Mouse (Mus musculus): ENCODE results near the gene Cmss1. TPM values are rescaled to one million over a fixed set of nuclear protein-coding genes. Genes with fewer than 3 reads are reported as not detected.

Gene Cmss1
- polyA plus RNA-seq, 1 experiment from 2014 or later: 50.4 TPM

DNA sequence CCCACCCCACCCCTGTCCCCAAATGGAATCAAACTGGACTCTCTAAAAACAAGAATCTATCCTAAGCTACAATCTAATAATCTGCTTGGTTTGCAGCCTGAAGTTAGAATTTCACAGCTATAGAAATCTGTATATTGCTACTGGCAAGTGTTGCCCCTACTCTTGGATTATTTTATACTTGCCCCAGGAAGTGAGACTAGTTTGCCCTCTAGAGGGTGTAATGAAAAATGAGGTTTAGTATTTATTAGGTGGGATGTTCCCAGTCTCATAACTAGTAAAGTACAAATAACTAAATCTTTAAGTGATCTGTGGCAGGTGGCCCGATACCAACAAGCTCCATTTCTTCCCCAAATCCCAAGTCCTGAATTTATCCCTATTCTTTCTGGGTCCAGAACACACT lies 29.1 kb downstream of the Cmss1 start:
- Histone ChIP-seq H3K4me2 (ENCODE audit: low read length) (no peak overlapping the region), H3K9me3 (replicated peaks; ENCODE audit: low read length) (no peaks in the 10 kb centered on the region), H3K27ac (no peak overlapping the region), H3K9ac (ENCODE audit: low read depth, low read length) (no peak overlapping the region), H3K4me1 (replicated peaks; ENCODE audit: insufficient read depth, low read length) (no peaks in the 10 kb centered on the region), H3K4me3 (replicated peaks; ENCODE audit: low read depth, low read length) (no peak overlapping the region), H3K36me3 (ENCODE audit: insufficient read depth, low read length) (no peaks in the 10 kb centered on the region), H3K27me3 (ENCODE audit: insufficient read depth, low read length) (no peaks in the 10 kb centered on the region)
- 79% methylated on average over 1 of the region's 1 CpGs for WGBS
- ATAC-seq (replicated peaks; ENCODE audit: low FRiP score, low read depth) (no peak), DNase-seq (ENCODE audit: low spot score) (peak; percentile 52)
- peak; percentile 67 for TF ChIP-seq CTCF (IDR thresholded peaks at IDR 0.05; ENCODE audit: low read depth)

DNA sequence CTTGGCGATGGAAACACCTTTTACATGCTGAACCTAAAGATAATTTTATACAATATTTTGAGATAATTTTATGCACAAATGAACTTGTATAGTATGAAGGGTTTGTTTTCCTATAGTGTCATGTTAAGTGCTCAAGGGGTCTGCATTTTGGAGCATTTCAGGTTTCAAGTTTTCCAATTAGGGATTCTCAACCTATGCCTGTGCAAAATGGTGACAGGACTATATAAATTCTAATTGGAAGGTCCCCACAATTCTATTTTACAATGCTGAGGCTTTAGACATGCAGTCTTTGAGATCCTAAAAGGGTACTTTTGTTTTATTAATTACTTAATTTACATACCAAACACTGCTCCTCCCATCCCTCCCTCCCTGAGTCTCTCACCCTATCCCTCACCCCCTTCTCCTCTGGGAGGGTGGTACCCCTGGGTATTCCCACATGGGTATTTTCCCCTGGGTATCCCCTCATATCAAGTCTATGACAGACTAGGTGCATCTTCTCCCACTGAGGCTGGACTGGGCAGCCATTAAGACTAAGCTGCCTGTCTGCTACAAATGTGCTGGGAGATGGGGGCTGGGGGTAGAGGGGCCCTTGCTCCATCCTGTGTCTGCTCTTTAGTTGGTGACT lies 30.8 kb downstream of the Cmss1 start:
- no peaks in the 10 kb centered on the region for H3K27me3 ChIP-seq (ENCODE audit: insufficient read depth, low read length)
- no peak overlapping the region for H3K4me2 ChIP-seq (ENCODE audit: low read length)
- no peak overlapping the region for H3K9ac ChIP-seq (ENCODE audit: low read depth, low read length)
- H3K4me3 ChIP-seq (replicated peaks; ENCODE audit: low read depth, low read length): no peak overlapping the region
- H3K9me3 ChIP-seq (replicated peaks; ENCODE audit: low read length): no peaks in the 10 kb centered on the region
- no peak overlapping the region for H3K27ac ChIP-seq
- WGBS: 96% methylated on average over 1 of the region's 1 CpGs
- 0 out of 2 replicates have a peak, but pooled peaks cover 3% of the 10 kb centered on the region for H3K4me1 ChIP-seq (replicated peaks; ENCODE audit: insufficient read depth, low read length)
- DNase-seq (ENCODE audit: low spot score): no peak
- no peak for TF ChIP-seq CTCF (IDR thresholded peaks at IDR 0.05; ENCODE audit: low read depth)
- H3K36me3 ChIP-seq (ENCODE audit: insufficient read depth, low read length): peaks cover 10% of the 10 kb centered on the region
- ATAC-seq (replicated peaks; ENCODE audit: low FRiP score, low read depth): no peak

DNA sequence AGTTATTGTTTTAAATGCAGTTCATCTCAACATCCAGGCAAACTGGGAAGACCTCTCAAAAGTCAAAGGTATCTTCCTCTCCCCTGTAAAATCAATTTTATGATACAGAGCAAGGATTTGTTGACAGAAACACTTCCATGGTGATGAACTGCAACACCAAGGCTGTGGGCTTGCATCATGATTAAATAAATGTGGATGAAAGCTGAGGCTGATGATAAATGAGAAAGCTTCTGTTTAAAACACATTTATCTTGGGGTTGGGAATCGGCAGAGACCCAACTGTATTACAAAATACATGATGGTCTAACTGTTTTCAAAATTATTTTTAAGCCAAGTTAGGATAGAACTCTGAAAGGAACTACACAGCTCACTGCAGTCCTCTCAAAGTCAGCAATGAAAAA lies 32.8 kb downstream of the Cmss1 start:
- H3K4me1 ChIP-seq (replicated peaks; ENCODE audit: insufficient read depth, low read length): 0 out of 2 replicates have a peak, but pooled peaks cover 3% of the 10 kb centered on the region
- TF ChIP-seq CTCF (IDR thresholded peaks at IDR 0.05; ENCODE audit: low read depth): no peak

DNA sequence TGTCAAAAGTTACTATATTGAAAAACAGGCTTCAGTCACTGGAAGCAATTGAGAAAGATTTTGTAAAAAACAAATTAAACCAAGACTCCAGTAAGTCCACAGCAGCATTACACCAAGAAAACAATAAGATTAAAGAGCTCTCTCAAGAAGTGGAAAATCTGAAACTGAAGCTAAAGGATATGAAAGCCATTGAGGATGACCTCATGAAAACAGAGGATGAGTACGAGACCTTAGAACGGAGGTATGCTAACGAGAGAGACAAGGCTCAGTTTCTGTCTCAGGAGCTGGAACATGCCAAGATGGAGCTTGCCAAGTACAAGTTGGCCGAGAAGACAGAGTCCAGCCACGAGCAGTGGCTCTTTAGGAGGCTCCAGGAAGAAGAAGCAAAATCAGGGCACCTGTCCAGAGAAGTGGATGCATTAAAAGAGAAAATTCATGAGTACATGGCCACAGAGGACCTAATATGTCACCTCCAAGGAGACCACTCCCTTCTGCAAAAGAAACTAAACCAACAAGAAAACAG lies 35.8 kb downstream of the Cmss1 start:
- H3K4me2 ChIP-seq (ENCODE audit: low read length): no peak overlapping the region
- peaks cover 20% of the 10 kb centered on the region for H3K36me3 ChIP-seq (ENCODE audit: insufficient read depth, low read length)
- no peak overlapping the region for H3K9ac ChIP-seq (ENCODE audit: low read depth, low read length)
- no peaks in the 10 kb centered on the region for H3K9me3 ChIP-seq (replicated peaks; ENCODE audit: low read length)
- DNase-seq (ENCODE audit: low spot score): no peak
- no peak for TF ChIP-seq CTCF (IDR thresholded peaks at IDR 0.05; ENCODE audit: low read depth)
- ATAC-seq (replicated peaks; ENCODE audit: low FRiP score, low read depth): no peak
- 0 out of 2 replicates have a peak, but pooled peaks cover 3% of the 10 kb centered on the region for H3K4me1 ChIP-seq (replicated peaks; ENCODE audit: insufficient read depth, low read length)
- H3K27ac ChIP-seq: no peak overlapping the region
- no peaks in the 10 kb centered on the region for H3K27me3 ChIP-seq (ENCODE audit: insufficient read depth, low read length)
- no peak overlapping the region for H3K4me3 ChIP-seq (replicated peaks; ENCODE audit: low read depth, low read length)
- 93% methylated on average over 5 of the region's 5 CpGs for WGBS

More for the DNA sequence above, 32.8 kb downstream of the Cmss1 start:
- no peaks in the 10 kb centered on the region for H3K9me3 ChIP-seq (replicated peaks; ENCODE audit: low read length)
- H3K27ac ChIP-seq: no peak overlapping the region
- no peak overlapping the region for H3K4me2 ChIP-seq (ENCODE audit: low read length)
- H3K27me3 ChIP-seq (ENCODE audit: insufficient read depth, low read length): no peaks in the 10 kb centered on the region
- WGBS: 55% methylated on average over 1 of the region's 1 CpGs
- DNase-seq (ENCODE audit: low spot score): no peak
- H3K9ac ChIP-seq (ENCODE audit: low read depth, low read length): no peak overlapping the region
- no peak for ATAC-seq (replicated peaks; ENCODE audit: low FRiP score, low read depth)
- H3K4me3 ChIP-seq (replicated peaks; ENCODE audit: low read depth, low read length): no peak overlapping the region
- peaks cover 20% of the 10 kb centered on the region for H3K36me3 ChIP-seq (ENCODE audit: insufficient read depth, low read length)

DNA sequence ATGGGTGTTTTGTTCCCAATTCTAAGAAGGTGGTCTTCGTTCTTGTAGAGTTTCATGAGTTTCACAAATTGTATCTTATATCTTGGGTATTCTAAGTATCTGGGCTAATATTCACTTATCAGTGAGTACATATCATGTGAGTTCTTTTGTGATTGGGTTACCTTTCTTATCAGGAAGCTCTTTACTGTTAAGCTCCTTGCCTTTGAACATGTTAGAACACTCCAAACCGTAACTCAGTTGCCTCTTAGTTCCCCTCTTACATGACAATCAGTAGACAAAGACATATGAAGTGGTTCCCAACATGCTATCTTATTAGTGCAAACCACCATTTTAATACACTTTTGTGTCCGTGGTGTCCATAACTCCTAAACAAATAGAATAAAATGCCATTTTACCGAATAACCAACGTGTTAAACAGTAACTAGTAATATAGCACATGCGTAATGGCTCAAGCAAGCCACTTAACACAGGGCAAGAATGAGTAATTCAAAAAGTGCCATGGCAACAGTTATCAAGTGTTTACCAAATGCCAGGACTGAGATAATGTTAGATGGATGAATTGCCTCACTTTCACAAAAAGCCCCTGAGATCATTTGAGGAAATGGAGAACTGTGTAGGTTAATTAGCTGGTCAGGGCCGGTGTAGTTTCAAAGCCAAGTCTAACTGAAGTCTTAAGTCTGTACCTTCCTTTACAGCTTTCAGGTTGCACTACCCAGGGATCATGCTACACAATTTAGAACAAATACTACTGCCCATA lies 37.8 kb downstream of the Cmss1 start:
- ATAC-seq (replicated peaks; ENCODE audit: low FRiP score, low read depth) (no peak), DNase-seq (ENCODE audit: low spot score) (no peak)
- TF ChIP-seq CTCF (IDR thresholded peaks at IDR 0.05; ENCODE audit: low read depth): no peak
- no peaks in the 10 kb centered on the region for H3K9me3 ChIP-seq (replicated peaks; ENCODE audit: low read length)
- WGBS: 92% methylated on average over 7 of the region's 7 CpGs
- H3K27me3 ChIP-seq (ENCODE audit: insufficient read depth, low read length): no peaks in the 10 kb centered on the region
- H3K4me3 ChIP-seq (replicated peaks; ENCODE audit: low read depth, low read length): no peak overlapping the region
- 0 out of 2 replicates have a peak, but pooled peaks cover 3% of the 10 kb centered on the region for H3K4me1 ChIP-seq (replicated peaks; ENCODE audit: insufficient read depth, low read length)
- peaks cover 20% of the 10 kb centered on the region for H3K36me3 ChIP-seq (ENCODE audit: insufficient read depth, low read length)
- no peak overlapping the region for H3K4me2 ChIP-seq (ENCODE audit: low read length)
- no peak overlapping the region for H3K27ac ChIP-seq
- H3K9ac ChIP-seq (ENCODE audit: low read depth, low read length): no peak overlapping the region

DNA sequence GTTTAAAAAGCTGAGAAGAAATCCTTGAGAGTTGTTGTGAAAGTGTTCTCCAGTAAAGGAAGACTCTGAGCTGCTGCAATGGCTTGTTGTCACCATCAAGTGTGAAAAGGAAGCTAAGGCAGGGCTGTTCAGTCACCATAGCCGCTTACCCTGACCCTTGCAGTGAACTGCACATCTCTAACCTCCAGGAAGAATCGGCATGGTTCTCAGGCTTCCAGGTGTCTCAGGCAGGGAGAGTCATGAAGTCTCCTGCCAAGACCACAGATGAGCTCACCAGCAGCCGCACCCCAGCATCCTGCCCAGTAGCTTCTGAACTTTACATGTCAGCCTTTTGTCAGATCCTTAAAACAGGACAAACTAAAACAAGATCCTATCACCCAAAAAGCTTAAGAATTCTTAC lies 40.4 kb downstream of the Cmss1 start:
- ATAC-seq (replicated peaks; ENCODE audit: low FRiP score, low read depth): no peak
- no peak overlapping the region for H3K4me2 ChIP-seq (ENCODE audit: low read length)
- TF ChIP-seq CTCF (IDR thresholded peaks at IDR 0.05; ENCODE audit: low read depth): no peak

More for the DNA sequence above, 40.4 kb downstream of the Cmss1 start:
- Histone ChIP-seq H3K36me3 (ENCODE audit: insufficient read depth, low read length) (peaks cover 12% of the 10 kb centered on the region; the same call in 1 of the 2 replicates), H3K27ac (no peak overlapping the region), H3K4me1 (replicated peaks; ENCODE audit: insufficient read depth, low read length) (0 out of 2 replicates have a peak, but pooled peaks cover 4% of the 10 kb centered on the region), H3K9me3 (replicated peaks; ENCODE audit: low read length) (no peaks in the 10 kb centered on the region), H3K4me3 (replicated peaks; ENCODE audit: low read depth, low read length) (no peak overlapping the region), H3K27me3 (ENCODE audit: insufficient read depth, low read length) (no peaks in the 10 kb centered on the region), H3K9ac (ENCODE audit: low read depth, low read length) (no peak overlapping the region)
- DNase-seq (ENCODE audit: low spot score): no peak
- WGBS: 55% methylated on average over 3 of the region's 3 CpGs

Data from kidney, postnatal 0 days (tissue).